Mouse (Mus musculus): ENCODE data around the gene Cxcr3. TPM values are rescaled to one million over a fixed set of nuclear protein-coding genes. Genes with fewer than 3 reads are reported as not detected.

Cxcr3 gene
- polyA plus RNA-seq (2015; fragmentation: Nextera tagmentation; extraction: Ambion mirVana): 0.25 and 0.57 TPM in 2 replicates

- Histone ChIP-seq H3K9me3 (no peaks in the 10 kb centered on the region), H3K9ac (no peak within 1 kb of the TSS), H3K27ac (no peak within 1 kb of the TSS), H3K4me3 (no peak within 1 kb of the TSS), H3K27me3 (replicated peaks) (peaks cover 3% of the 10 kb centered on the region), H3K4me1 (no peaks in the 10 kb centered on the region), H3K36me3 (replicated peaks) (no peaks in the 10 kb centered on the region), H3K4me2 (no peak within 1 kb of the TSS)
- ATAC-seq (replicated peaks): no peak
- 72% methylated on average over 11 of the region's 11 CpGs for WGBS
Measured at GRCm38 (mm10) chrX:101733828-101734319, at the start of gene Cxcr3. Gene Cxcr3, minus strand, starts transcription at chrX:101734269.

- Histone ChIP-seq H3K4me3 (no peak overlapping the region), H3K36me3 (replicated peaks) (no peaks in the 10 kb centered on the region), H3K27ac (no peak overlapping the region), H3K4me2 (no peak overlapping the region), H3K9me3 (no peaks in the 10 kb centered on the region), H3K4me1 (no peaks in the 10 kb centered on the region), H3K9ac (no peak overlapping the region), H3K27me3 (replicated peaks) (no peaks in the 10 kb centered on the region; the same call in 1 of the 2 replicates)
- 46% methylated on average over 5 of the region's 5 CpGs for WGBS
- ATAC-seq (replicated peaks): no peak
Measured at GRCm38 (mm10) chrX:101772035-101772434, 38.0 kb upstream of the Cxcr3 start.

GRCm38 (mm10) chrX:101770307-101770706 is 36.2 kb upstream of the Cxcr3 start:
- Histone ChIP-seq H3K9me3 (no peaks in the 10 kb centered on the region), H3K9ac (no peak overlapping the region), H3K4me1 (no peaks in the 10 kb centered on the region), H3K36me3 (replicated peaks) (no peaks in the 10 kb centered on the region), H3K27me3 (replicated peaks) (no peaks in the 10 kb centered on the region; the same call in 1 of the 2 replicates), H3K27ac (no peak overlapping the region), H3K4me2 (no peak overlapping the region), H3K4me3 (no peak overlapping the region)
- WGBS: 73% methylated on average over 3 of the region's 3 CpGs
- ATAC-seq (replicated peaks): no peak

GRCm38 (mm10) chrX:101769478-101769877 is 35.4 kb upstream of the Cxcr3 start:
- H3K27me3 ChIP-seq (replicated peaks): no peaks in the 10 kb centered on the region; the same call in 1 of the 2 replicates
- WGBS: 66% methylated on average over 2 of the region's 2 CpGs
- no peak overlapping the region for H3K27ac ChIP-seq
- no peaks in the 10 kb centered on the region for H3K9me3 ChIP-seq
- no peak for ATAC-seq (replicated peaks)
- H3K36me3 ChIP-seq (replicated peaks): no peaks in the 10 kb centered on the region
- no peak overlapping the region for H3K4me2 ChIP-seq
- no peak overlapping the region for H3K4me3 ChIP-seq
- H3K9ac ChIP-seq: no peak overlapping the region
- H3K4me1 ChIP-seq: no peaks in the 10 kb centered on the region

- Histone ChIP-seq H3K27me3 (replicated peaks) (no peaks in the 10 kb centered on the region; the same call in 1 of the 2 replicates), H3K4me2 (no peak overlapping the region), H3K4me1 (no peaks in the 10 kb centered on the region), H3K9ac (no peak overlapping the region), H3K4me3 (no peak overlapping the region), H3K36me3 (replicated peaks) (no peaks in the 10 kb centered on the region), H3K9me3 (no peaks in the 10 kb centered on the region), H3K27ac (no peak overlapping the region)
- ATAC-seq (replicated peaks): no peak
- WGBS: 70% methylated on average over 7 of the region's 7 CpGs
Measured at GRCm38 (mm10) chrX:101767280-101767679, 33.2 kb upstream of the Cxcr3 start.

GRCm38 (mm10) chrX:101765111-101765510 is 31.0 kb upstream of the Cxcr3 start:
- Histone ChIP-seq H3K27ac (no peak overlapping the region), H3K36me3 (replicated peaks) (no peaks in the 10 kb centered on the region), H3K27me3 (replicated peaks) (peaks cover 4% of the 10 kb centered on the region), H3K4me3 (no peak overlapping the region), H3K4me2 (no peak overlapping the region), H3K4me1 (no peaks in the 10 kb centered on the region), H3K9ac (no peak overlapping the region), H3K9me3 (no peaks in the 10 kb centered on the region)
- ATAC-seq (replicated peaks): no peak
- WGBS: 82% methylated on average over 4 of the region's 4 CpGs

- Histone ChIP-seq H3K4me3 (no peak overlapping the region), H3K4me1 (no peaks in the 10 kb centered on the region), H3K27ac (no peak overlapping the region), H3K4me2 (no peak overlapping the region), H3K36me3 (replicated peaks) (no peaks in the 10 kb centered on the region), H3K27me3 (replicated peaks) (peaks cover 7% of the 10 kb centered on the region), H3K9ac (no peak overlapping the region), H3K9me3 (no peaks in the 10 kb centered on the region)
- ATAC-seq (replicated peaks): no peak
- WGBS: 73% methylated on average over 5 of the region's 5 CpGs
Measured at GRCm38 (mm10) chrX:101764621-101765020, 30.6 kb upstream of the Cxcr3 start.

GRCm38 (mm10) chrX:101754478-101754877 is 20.4 kb upstream of the Cxcr3 start:
- Histone ChIP-seq H3K27ac (no peak overlapping the region), H3K4me2 (no peak overlapping the region), H3K27me3 (replicated peaks) (peaks cover 13% of the 10 kb centered on the region; the same call in 1 of the 2 replicates), H3K4me1 (no peaks in the 10 kb centered on the region), H3K4me3 (no peak overlapping the region), H3K9ac (no peak overlapping the region), H3K36me3 (replicated peaks) (no peaks in the 10 kb centered on the region), H3K9me3 (no peaks in the 10 kb centered on the region)
- no peak for ATAC-seq (replicated peaks)
- 70% methylated on average over 5 of the region's 5 CpGs for WGBS

- Histone ChIP-seq H3K9ac (no peak overlapping the region), H3K4me1 (no peaks in the 10 kb centered on the region), H3K9me3 (no peaks in the 10 kb centered on the region), H3K4me2 (no peak overlapping the region), H3K36me3 (replicated peaks) (no peaks in the 10 kb centered on the region), H3K27me3 (replicated peaks) (peaks cover 10% of the 10 kb centered on the region; the same call in 1 of the 2 replicates), H3K27ac (no peak overlapping the region), H3K4me3 (no peak overlapping the region)
- WGBS: 62% methylated on average over 4 of the region's 4 CpGs
- no peak for ATAC-seq (replicated peaks)
Measured at GRCm38 (mm10) chrX:101750144-101750543, 16.1 kb upstream of the Cxcr3 start.

- peak overlapping the region; percentile 82 for H3K27ac ChIP-seq
- peaks cover 4% of the 10 kb centered on the region; the same call in 1 of the 2 replicates for H3K27me3 ChIP-seq (replicated peaks)
- no peak overlapping the region for H3K4me3 ChIP-seq
- H3K9ac ChIP-seq: no peak overlapping the region
- peak; percentile 67 for ATAC-seq (replicated peaks)
- H3K4me2 ChIP-seq: no peak overlapping the region
- H3K36me3 ChIP-seq (replicated peaks): no peaks in the 10 kb centered on the region
- peaks cover 3% of the 10 kb centered on the region; the same call in 1 of the 2 replicates for H3K4me1 ChIP-seq
- no peaks in the 10 kb centered on the region for H3K9me3 ChIP-seq
- WGBS: 34% methylated on average over 2 of the region's 2 CpGs
Measured at GRCm38 (mm10) chrX:101741064-101741433, 7.0 kb upstream of the Cxcr3 start.

- no peak overlapping the region for H3K4me2 ChIP-seq
- no peak overlapping the region for H3K9ac ChIP-seq
- peak; percentile 96 for ATAC-seq (replicated peaks)
- no peaks in the 10 kb centered on the region for H3K36me3 ChIP-seq (replicated peaks)
- no peak overlapping the region for H3K4me3 ChIP-seq
- H3K27me3 ChIP-seq (replicated peaks): peaks cover 4% of the 10 kb centered on the region; the same call in 1 of the 2 replicates
- H3K27ac ChIP-seq: peak overlapping the region; percentile 82
- H3K4me1 ChIP-seq: peaks cover 3% of the 10 kb centered on the region; the same call in 1 of the 2 replicates
- WGBS: 32% methylated on average over 6 of the region's 6 CpGs
- H3K9me3 ChIP-seq: no peaks in the 10 kb centered on the region
Measured at GRCm38 (mm10) chrX:101740335-101741063, 6.4 kb upstream of the Cxcr3 start.

GRCm38 (mm10) chrX:101737201-101737600 is 3.1 kb upstream of the Cxcr3 start:
- Histone ChIP-seq H3K27ac (no peak overlapping the region), H3K4me3 (no peak overlapping the region), H3K9me3 (no peaks in the 10 kb centered on the region), H3K27me3 (replicated peaks) (peaks cover 4% of the 10 kb centered on the region), H3K4me1 (peaks cover 3% of the 10 kb centered on the region; the same call in 1 of the 2 replicates), H3K36me3 (replicated peaks) (no peaks in the 10 kb centered on the region), H3K4me2 (no peak overlapping the region), H3K9ac (no peak overlapping the region)
- no peak for ATAC-seq (replicated peaks)

- H3K27me3 ChIP-seq (replicated peaks): peaks cover 4% of the 10 kb centered on the region
- no peak overlapping the region for H3K4me3 ChIP-seq
- H3K4me1 ChIP-seq: peaks cover under 1% of the 10 kb centered on the region; the same call in 1 of the 2 replicates
- H3K4me2 ChIP-seq: no peak overlapping the region
- no peak overlapping the region for H3K27ac ChIP-seq
- H3K9ac ChIP-seq: no peak overlapping the region
- H3K9me3 ChIP-seq: no peaks in the 10 kb centered on the region
- WGBS: 64% methylated on average over 5 of the region's 5 CpGs
- ATAC-seq (replicated peaks): no peak
- H3K36me3 ChIP-seq (replicated peaks): no peaks in the 10 kb centered on the region
Measured at GRCm38 (mm10) chrX:101734981-101735380, 912 bp upstream of the Cxcr3 start.
